Mouse (Mus musculus): ENCODE results near the gene 5330417C22Rik. TPM values are rescaled to one million over a fixed set of nuclear protein-coding genes. Genes with fewer than 3 reads are reported as not detected.
A peak's percentile ranks its signal among the peaks of the same experiment; 100 is the strongest.

Gene 5330417C22Rik
- total and polyA plus RNA-seq, 3 experiments = 2.4 to 6.5 (median 2.5) TPM

DNA sequence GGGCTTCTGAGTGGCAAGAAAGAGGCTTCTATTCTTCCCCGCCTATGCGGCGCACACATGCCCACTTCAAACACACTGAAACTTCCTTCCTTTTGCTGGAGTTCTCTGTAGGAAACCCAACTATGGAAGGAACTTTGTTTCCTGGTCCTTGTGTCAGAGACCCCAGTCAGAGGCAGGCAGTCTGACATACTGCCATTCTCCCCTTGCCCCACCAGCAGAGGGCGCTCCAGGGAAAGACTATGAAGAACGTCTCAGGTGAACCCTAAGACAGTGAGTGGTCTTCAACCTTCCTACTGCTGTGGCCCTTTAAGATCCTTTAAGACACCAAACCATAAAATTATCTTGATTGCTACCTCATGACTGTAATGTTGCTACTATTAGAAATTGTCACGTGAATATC, 69.9 kb downstream of the 5330417C22Rik start:
- peak; percentile 35 for DNase-seq

DNA sequence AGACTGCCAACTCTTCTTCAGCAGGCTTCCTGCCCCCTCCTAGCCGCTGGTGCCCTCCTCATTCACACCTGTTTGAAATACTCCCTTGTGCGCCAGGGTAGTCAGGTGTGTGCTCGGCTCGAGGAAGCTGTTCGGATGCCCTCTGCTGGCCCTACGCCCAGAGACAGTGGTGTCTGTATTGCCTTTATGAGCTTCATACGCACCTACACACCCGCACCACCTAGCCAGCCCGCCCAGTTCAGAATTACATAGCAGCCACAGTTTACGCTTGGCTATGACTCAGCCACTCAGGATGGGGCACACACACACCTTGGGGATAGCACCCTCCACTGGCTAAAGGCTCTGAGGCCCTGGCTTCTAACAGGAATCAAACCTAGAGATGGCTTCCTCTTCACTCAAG, 77.5 kb downstream of the 5330417C22Rik start:
- DNase-seq = no peak

DNA sequence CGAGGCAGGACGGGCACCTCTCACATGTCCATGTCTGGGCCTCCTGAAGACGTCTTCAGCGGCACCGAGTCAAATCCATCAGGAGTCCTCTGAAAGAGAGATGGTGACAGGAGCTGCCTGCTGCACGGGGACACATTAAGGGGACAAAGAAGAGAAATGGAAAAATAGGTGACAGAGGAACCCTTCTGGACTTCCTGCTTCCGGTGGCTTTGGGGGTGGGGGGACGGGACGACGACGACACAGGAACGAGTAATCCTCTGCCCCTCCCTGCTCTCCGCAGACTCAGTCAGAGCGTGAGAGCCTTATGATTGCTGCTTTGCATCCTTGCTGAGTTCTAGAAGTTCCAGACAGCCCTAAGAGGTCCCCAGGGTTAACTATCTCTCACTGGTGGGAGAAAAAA, 78.0 kb downstream of the 5330417C22Rik start:
- no peak for DNase-seq

DNA sequence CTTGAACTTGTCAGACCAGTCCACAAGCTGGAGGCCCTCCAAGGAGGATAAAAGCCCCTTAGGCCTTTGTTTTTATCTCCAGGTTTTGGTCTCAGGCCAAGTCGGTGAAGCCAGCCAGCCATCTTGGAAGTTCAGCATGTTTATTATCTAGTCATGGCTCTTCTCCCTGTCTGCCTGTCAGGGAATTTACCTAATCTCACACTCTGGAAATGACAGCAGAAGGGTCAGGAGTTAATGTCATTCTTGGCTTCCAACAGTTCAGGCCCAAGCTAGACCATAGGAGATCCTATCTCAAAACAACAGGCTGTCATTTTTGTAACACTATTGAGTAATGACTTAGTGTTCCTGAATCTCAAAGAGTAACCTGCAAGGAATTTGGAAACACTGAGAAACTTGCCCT, 82.2 kb downstream of the 5330417C22Rik start:
- peak; percentile 23 for DNase-seq

DNA sequence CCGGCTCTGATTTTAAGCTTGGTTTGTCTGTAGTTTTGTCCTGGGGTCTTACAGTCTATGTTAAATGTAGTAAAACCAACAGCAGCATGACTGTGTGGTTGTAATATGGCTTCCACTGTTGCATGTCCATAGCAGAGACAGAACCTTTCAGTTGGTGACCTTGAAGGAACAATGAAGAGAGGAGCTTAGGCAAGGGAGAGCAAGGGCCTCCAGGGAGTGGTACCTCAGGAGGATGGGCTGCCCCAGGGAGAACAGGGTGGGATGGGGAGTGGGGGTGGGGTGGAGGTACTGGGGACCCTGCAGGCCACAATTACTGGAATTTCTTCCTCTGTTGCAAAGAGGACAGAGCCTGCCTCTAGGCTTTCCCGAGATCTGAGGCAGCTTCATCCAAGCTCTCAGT, 84.4 kb downstream of the 5330417C22Rik start:
- no peak for DNase-seq

DNA sequence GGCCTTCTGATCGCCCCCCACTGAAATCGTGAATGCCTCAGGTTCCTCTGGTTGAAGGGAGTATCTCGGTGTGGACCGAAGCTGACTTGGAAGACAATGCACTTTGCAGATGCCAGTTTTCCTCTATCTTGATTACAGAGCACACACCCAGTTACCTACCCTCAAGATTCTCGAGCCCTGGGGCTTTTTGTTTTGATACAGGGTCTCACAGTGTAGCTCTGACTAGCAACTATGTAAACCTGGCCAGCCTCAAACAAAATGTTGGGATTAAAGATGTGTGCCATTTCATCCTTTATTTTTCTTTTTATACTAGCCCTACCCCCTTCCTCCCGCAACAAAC, 91.0 kb downstream of the 5330417C22Rik start:
- no peak for DNase-seq

DNA sequence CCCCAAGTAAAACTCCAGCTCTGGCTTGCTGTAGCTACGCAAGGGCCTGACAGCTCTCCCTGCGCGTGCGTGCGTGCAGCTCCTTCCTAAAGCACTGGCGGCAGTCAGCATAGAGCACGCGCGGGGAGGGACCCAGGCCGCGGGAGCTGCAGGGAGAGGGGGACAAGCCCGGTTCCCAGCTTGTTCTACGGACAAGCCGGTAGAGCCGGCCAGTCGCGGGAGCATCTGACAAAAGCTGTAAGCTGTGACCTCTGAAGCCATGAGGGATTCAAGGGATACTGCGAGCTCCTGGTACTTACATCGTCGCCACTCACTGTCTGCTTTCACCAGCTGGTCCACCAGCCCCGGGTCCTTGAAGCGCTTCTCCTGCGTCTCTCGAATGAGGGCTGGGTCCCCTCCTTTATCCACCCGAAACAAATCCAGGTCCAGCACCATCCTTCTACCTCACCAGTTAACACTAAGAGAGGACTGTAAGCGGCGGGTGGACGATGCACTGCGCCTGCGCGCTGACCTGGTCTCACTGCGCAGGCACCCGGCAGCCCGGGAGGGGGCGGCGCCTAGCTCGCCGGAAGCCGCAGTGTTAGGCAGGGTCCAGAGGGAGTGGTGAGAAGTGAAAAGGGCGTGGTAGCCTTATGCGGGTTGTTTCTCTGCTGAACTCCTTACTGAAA, 91.5 kb downstream of the 5330417C22Rik start, which contains the start of gene Sars:
TSS of gene Sars (minus strand) at position 512 of the 668 bp plus-strand sequence.
- DNase-seq = peak; percentile 95

DNA sequence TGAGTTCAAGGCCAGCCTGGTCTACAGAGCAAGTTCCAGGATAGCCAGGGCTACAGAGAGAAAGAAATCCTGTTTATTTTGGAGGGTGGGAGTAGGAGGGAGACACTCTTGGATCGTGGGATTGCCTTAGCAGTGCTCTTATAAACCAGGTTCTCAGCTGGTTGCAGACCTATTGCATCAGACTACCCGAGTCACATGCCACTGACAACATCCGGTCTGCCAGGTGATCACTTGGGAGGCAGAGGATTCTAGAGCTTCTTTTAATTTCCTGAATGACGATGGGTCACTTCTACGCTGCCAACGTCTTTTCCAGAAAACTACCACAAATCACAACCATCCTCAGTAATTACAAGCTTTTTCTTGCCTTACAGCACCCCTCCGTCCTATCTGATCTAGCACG, 92.3 kb downstream of the 5330417C22Rik start:
- DNase-seq = peak; percentile 71

DNA sequence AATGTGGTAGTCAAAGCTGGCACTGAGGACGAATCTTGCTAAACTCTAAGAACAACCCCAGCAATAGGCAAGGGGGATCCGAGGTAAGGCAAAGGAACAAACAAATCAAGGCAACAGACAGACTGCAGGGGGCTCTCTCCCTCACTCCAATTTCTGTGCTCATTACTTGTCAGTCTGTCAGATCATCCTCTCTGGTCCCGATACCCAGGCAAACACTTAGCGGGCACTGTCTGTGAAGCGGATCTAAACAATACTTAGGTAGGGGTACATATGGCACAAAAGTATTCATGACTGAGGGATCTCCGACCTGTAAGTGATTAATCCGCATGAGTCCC, 100.0 kb downstream of the 5330417C22Rik start:
- DNase-seq = no peak

DNA sequence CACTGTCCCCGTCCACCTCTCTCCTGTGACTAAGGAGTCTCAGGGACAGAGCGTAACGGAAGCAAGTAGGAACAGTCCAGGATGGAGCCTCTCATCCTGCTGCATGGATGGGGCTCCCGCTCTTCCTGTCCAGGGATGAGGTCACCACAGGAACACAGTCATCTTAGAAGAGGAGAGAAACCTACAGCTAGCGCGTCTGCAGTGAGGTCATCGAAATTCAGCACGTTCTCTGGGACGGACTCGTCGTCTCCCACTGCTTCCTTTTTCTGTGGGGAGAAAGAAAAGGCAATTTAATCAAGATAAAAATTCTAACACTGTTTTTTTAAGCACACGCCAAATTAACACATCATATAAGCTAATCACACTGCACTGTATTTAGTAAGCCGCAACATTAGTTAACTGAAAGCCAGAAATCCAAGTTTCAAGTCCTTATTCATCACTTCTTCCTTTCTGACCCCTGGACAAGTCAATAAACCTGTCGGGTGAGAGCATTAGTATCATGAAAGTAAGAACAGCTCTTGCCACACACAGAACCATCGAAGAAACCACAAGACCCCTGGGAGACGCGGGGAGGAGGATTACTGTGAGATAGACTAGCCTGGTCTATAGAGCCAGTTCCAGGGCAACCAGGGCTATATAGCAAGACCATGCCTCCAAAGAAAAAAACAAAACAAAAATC, 100.5 kb downstream of the 5330417C22Rik start:
- no peak for DNase-seq

DNA sequence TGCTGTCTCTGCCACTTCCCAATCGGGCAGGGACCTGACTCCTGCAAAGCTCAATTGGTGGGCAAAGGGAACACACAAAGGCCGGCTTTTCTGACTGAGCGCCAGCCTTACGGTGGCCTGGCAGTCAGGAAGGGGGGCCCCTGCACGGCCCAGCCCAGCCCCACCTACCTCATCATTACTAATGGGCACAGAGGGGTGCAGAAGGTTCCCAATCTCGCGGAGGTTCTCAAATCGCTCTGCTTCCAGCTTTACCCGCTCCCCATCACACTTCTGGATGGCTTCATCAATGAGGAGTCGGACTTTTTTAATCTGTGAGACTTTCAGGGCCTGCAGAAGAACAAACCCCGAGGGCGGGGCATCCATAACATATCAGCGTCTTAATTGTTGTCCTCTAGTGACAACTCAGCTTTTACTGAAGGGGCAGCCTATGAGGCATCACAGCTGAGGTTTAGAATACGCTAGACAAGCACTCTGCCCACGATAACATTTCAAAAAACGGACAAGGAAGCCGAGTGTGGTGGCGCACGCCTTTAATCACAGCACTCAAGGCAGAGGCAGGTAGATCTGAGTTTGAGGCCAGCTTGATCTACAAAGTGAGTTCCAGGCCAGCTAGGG, 102.3 kb downstream of the 5330417C22Rik start:
- no peak for DNase-seq

DNA sequence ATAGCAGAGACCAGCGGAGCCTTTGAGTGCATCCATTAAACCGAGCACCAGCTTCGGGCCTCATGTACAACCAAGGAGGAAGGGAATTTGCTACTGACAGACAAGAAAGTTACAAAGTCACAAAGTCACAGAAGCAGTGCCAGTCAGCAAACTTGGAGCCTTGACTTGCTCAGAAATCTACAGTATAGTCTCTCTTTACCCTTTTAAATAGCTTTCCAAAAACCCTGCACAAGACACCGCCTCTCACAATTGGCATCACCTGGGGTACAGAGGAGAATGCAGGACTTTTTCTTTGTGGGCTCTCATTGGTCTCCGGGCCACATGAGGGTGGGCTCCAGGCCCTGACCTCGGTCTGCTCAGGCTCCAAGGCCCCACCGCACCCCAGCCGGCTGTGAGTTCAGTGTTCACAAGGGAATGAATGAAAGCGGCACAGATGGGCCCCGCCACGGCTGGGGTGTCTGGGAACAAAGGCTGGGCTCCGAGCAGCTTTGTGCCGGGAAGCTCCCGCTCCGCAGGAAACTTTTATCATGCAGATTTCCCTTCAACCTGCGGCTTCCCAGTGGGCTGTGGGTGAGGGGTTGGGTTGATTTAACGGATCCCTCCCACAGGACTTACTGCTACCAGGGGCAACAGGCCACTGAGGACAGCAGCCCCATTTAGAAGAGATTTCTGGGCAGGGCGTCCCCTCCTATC, 103.0 kb downstream of the 5330417C22Rik start:
- DNase-seq = no peak

DNA sequence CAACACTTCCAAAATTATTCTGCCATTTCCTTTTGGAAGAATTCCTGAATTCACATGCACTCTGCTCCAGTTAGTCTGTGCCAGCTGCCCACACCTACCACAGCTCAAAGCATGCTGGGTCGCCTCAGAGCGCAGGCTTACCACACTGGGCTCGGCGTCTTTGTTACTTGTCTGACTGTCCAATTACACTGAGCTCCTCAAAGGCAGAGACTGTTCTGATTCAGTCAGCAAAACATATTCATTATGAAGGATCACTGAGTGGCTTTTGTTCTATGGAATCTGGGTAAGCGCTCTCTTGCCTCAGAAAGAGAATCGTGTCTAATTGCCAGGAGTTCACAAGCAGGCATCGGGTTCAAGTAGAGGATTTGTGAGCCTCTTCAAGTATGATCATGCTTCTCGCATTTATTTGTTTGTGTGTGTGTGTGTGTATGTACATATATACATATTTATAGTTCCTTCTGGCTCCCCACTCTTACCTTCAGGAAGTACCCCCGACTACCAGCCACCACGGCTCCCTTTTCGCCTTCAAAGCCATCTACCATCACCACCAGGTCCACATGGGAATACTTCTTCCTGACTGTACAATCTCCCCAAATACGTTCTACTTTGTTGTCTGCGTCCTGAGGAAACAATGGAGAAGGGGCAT, 103.7 kb downstream of the 5330417C22Rik start:
- no peak for DNase-seq

DNA sequence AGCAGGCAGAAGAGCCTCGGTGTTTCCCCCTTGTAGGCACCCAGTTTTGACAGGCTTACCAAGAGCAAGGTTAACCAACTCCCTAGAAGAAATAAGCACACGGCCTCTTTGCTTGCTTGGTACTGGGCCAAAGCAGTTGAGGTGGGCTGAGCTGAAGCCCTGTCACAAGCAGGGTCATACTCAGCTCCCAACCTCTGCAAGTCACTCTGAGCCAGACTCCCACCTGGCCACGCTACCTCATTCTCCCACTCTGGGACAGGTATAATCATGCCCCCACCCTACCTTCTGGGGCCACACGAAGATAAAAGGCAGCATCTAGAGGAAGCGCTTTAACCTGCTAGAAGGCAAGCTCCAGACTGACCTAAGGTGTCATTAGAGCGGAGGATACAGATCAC, 110.7 kb downstream of the 5330417C22Rik start:
- no peak for DNase-seq

DNA sequence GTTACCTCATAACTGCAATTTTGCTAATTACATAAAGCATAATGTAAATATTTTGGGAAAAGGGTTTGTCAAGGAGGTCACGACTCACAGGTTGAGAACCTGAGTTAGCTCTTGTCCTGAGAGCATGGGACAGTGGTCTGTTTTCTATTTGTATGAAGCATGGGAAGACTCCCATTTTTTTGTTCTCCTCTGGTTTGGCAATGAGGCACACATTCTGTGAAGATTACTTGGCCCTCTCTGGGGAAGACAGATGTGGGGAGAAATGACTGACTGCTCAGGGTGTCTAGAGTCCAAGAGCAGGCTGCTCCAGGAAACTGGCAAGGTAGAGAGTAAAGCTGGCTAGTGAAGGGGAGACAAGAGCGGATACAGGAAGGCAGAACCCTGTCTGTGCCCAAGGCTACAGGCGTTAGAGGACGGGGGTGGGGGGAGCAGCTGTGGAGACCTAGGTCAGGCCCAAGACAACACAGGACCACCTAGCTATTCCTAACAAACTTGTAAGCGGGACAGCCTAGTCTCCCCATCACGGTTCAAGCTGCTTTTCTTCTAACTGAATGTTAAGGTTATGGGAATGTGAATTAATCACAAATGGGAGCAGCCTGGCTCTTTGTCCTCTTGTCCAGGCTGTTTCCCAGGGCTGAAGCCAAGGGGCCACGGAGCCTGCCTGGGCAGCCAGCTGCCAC, 111.3 kb downstream of the 5330417C22Rik start:
- DNase-seq = no peak

DNA sequence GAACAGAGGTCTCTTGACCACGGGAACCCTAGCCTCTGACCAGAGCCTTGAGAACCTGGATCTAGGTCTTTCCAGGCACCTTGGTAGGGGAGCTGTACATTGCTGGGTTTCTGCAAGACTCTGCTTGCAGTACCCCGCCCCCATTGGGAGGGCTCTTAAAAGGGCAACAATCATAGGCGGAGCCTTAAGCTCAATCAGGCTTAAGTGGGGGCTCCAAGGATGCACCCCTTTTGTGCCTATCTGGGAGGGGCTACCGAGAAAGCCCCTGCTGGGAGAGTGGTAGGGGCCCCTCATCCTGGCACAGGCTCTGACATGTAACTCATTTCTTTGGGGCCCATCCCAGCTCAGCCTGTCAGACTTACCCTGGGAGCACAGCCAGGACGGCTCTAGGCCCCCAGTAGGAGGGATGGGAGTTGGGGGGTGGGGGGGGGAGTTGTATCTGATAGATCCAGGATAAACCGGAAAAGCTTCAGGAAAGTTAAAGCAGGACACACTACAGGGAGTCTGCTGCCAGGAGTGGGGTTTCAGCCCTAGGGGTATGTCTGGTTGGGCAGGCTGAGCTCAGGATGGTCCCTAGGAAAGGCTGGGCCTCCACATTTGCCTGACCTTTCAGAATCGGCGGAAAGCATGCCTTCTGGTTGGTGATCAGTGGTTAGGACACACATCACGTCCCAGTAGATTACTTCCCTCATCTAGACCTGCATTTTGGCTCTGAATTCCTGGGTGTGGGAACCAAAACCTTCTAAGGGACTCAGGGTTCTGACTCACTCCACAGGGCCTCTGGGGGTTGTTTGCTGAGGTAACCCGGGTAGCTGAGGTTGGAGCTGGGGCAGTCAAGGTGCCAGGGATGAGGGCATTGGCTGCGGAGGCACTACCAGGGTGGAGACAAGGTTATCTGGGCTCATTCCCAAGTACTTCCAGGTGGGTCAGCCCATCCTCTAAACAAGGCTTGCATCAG, 112.2 kb downstream of the 5330417C22Rik start:
- DNase-seq = peak; percentile 62

DNA sequence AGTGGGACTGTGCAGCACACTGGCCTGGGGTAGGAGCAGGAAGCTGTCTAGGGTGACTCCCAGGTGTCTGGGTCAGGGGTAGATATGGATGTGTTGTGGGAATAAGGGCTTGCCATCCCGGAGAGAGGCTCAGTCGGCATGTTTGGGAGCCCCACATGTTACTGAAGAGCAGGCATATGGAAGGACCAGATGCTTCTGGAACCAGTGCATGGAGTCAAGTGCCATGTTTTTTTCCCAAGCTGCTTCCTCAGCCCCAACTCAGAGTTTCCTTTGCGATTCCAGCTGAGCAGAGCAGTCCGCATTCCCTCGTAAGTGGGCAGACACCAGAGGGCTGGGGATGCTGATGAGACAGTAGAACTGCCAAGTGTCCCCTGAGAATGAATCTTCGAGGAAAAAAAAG, 113.3 kb downstream of the 5330417C22Rik start:
- no peak for DNase-seq

DNA sequence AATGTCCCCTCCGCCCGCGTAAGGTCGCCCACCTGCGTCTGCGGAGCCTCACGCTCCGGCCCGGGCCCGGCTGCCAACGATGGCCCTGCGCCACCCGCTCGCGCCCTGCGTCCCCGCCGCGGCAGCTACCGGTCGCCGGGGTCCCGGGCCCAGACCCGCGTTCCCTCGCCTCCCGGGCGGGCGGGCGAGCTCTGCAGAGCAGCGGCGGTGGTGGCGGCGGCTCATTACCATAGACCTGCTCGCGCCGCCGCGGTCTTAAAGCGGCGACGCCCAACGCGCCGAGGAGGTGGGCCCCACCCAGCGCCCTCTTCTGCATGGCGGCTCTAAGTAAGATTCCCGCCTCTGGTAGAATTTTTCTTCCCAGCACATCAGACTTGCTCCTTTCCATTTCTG, 120.5 kb downstream of the 5330417C22Rik start:
- peak; percentile 83 for DNase-seq

DNA sequence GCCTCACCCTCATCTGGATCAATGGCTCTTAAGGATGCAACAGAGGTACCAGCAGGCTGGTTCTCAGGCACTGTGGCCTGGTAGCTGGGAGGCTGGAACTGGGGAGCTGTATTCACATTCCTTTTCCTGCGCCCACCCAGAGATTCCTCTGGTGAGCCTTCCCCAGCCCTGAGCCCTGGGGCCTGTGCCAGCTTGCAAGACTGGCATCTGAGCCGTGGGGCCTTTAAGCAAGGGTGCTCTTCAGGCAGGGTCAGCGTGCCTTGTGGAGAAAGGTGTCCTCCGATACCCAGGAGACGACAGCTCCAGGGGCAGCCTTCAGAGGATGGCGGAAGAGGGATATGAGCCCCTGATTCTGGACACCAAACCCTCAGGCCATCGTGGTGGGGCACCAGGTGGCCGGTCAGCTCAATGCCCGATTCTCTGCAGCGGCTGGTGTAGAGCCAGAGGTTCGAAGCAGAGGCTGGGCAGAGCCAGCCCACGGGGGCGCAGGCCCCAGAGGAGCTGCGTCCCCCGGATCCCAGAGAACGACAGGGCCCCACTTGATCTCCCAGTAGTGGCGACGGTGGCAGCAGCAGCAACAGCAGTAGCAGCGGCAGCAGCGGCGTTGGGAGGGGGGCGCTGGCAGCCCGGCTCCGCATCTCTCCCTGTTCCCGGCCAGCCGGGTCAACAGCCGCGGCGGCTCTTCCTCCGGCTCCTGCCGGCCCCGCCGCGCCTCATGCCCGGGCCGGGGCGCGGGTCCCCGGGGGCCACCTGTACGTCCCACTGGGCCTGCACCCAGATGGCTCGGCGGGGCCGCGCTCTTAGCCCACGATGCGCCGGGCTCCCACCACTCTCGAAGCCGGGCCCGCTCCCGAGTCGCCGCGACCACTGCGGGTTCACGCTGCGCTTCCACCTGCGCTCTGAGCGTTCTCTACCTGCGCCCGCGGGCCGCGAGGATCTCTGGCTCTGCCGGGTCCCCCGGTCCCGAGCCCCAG, 121.2 kb downstream of the 5330417C22Rik start, which contains the start of gene Celsr2:
TSS of gene Celsr2 (minus strand) at position 696 of the 974 bp plus-strand sequence.
- peak; percentile 40 for DNase-seq
